Mouse (Mus musculus): ENCODE measurements around the gene Lhx8. TPM values are rescaled to one million over a fixed set of nuclear protein-coding genes. Genes with fewer than 3 reads are reported as not detected.

The Lhx8 gene
- polyA plus RNA-seq, 1 experiment: not detected

- 17% methylated on average over 19 of the region's 19 CpGs for WGBS
These were observed 60.6 kb downstream of the Lhx8 start for GRCm38 (mm10) chr3:154269757-154270366.

GRCm38 (mm10) chr3:154268313-154268712 is 62.1 kb downstream of the Lhx8 start:
- no peak for DNase-seq
- no peaks in the 10 kb centered on the region for H3K4me1 ChIP-seq (ENCODE audit: control insufficient read depth, insufficient read depth, low read length)
- H3K27me3 ChIP-seq (ENCODE audit: control insufficient read depth, insufficient read depth, low read length): no peaks in the 10 kb centered on the region
- no peak overlapping the region for H3K4me3 ChIP-seq (replicated peaks; ENCODE audit: insufficient read depth, low read depth, low read length)
- 85% methylated on average over 9 of the region's 9 CpGs for WGBS
- TF ChIP-seq POLR2A (IDR thresholded peaks at IDR 0.05; ENCODE audit: borderline replicate concordance, insufficient read depth, low read length) (no peak), CTCF (IDR thresholded peaks at IDR 0.05; ENCODE audit: borderline replicate concordance, insufficient read depth, low read depth, low read length) (no peak)
- no peak overlapping the region for H3K27ac ChIP-seq (ENCODE audit: insufficient read depth, low read length)

More at GRCm38 (mm10) chr3:154269757-154270366, 60.6 kb downstream of the Lhx8 start:
- no peaks in the 10 kb centered on the region for H3K4me1 ChIP-seq (ENCODE audit: control insufficient read depth, insufficient read depth, low read length)
- peak overlapping the region; percentile 11 for H3K4me3 ChIP-seq (replicated peaks; ENCODE audit: insufficient read depth, low read depth, low read length)
- peak; percentile 54 to 78 for DNase-seq
- H3K27me3 ChIP-seq (ENCODE audit: control insufficient read depth, insufficient read depth, low read length): no peaks in the 10 kb centered on the region
- no peak overlapping the region for H3K27ac ChIP-seq (ENCODE audit: insufficient read depth, low read length)
- peak; percentile 99 for TF ChIP-seq CTCF (IDR thresholded peaks at IDR 0.05; ENCODE audit: borderline replicate concordance, insufficient read depth, low read depth, low read length)
- no peak for TF ChIP-seq POLR2A (IDR thresholded peaks at IDR 0.05; ENCODE audit: borderline replicate concordance, insufficient read depth, low read length)

- DNase-seq: no peak
- H3K4me3 ChIP-seq (replicated peaks; ENCODE audit: insufficient read depth, low read depth, low read length): no peak overlapping the region
- H3K4me1 ChIP-seq (ENCODE audit: control insufficient read depth, insufficient read depth, low read length): no peaks in the 10 kb centered on the region
- TF ChIP-seq CTCF (IDR thresholded peaks at IDR 0.05; ENCODE audit: borderline replicate concordance, insufficient read depth, low read depth, low read length) (no peak), POLR2A (IDR thresholded peaks at IDR 0.05; ENCODE audit: borderline replicate concordance, insufficient read depth, low read length) (no peak)
- no peaks in the 10 kb centered on the region for H3K27me3 ChIP-seq (ENCODE audit: control insufficient read depth, insufficient read depth, low read length)
- H3K27ac ChIP-seq (ENCODE audit: insufficient read depth, low read length): no peak overlapping the region
These were observed 73.1 kb downstream of the Lhx8 start for GRCm38 (mm10) chr3:154257312-154257711.
